Mouse (Mus musculus): Measurements from ENCODE around the gene Zzz3. TPM values are rescaled to one million over a fixed set of nuclear protein-coding genes. Genes with fewer than 3 reads are reported as not detected.

Zzz3 gene
- polyA plus RNA-seq, 1 experiment: 19.1 TPM

- Histone ChIP-seq H3K36me3 (ENCODE audit: control insufficient read depth, insufficient read depth, low read length) (no peaks in the 10 kb centered on the region), H3K4me3 (ENCODE audit: insufficient read depth, low read depth, low read length) (no peak overlapping the region), H3K4me1 (ENCODE audit: control insufficient read depth, insufficient read depth, low read length) (no peaks in the 10 kb centered on the region; the same call in 1 of the 2 replicates), H3K27me3 (replicated peaks; ENCODE audit: control insufficient read depth, insufficient read depth, low read length) (no peaks in the 10 kb centered on the region), H3K27ac (ENCODE audit: insufficient read depth, low read depth, low read length) (no peak overlapping the region)
- no peak for DNase-seq
- WGBS: 98% methylated on average over 6 of the region's 6 CpGs
- no peak for TF ChIP-seq POLR2A (IDR thresholded peaks at IDR 0.05; ENCODE audit: low read depth, low read length)
- no peak for TF ChIP-seq CTCF (conservative IDR thresholded peaks at IDR 0.05; ENCODE audit: insufficient read depth, insufficient read length, low read depth, low read length)
Measured at GRCm38 (mm10) chr3:152480336-152480735, 85.1 kb downstream of the Zzz3 start.

GRCm38 (mm10) chr3:152482182-152482581 lies 86.9 kb downstream of the Zzz3 start:
- H3K27me3 ChIP-seq (replicated peaks; ENCODE audit: control insufficient read depth, insufficient read depth, low read length): no peaks in the 10 kb centered on the region
- WGBS: 73% methylated on average over 8 of the region's 8 CpGs
- no peak overlapping the region for H3K27ac ChIP-seq (ENCODE audit: insufficient read depth, low read depth, low read length)
- no peak for TF ChIP-seq CTCF (conservative IDR thresholded peaks at IDR 0.05; ENCODE audit: insufficient read depth, insufficient read length, low read depth, low read length)
- no peak for TF ChIP-seq POLR2A (IDR thresholded peaks at IDR 0.05; ENCODE audit: low read depth, low read length)
- H3K4me3 ChIP-seq (ENCODE audit: insufficient read depth, low read depth, low read length): no peak overlapping the region
- no peak for DNase-seq
- no peaks in the 10 kb centered on the region for H3K36me3 ChIP-seq (ENCODE audit: control insufficient read depth, insufficient read depth, low read length)
- H3K4me1 ChIP-seq (ENCODE audit: control insufficient read depth, insufficient read depth, low read length): no peaks in the 10 kb centered on the region; the same call in 1 of the 2 replicates

- H3K27ac ChIP-seq (ENCODE audit: insufficient read depth, low read depth, low read length): no peak overlapping the region
- H3K4me3 ChIP-seq (ENCODE audit: insufficient read depth, low read depth, low read length): no peak overlapping the region
- WGBS: 42% methylated on average over 7 of the region's 7 CpGs
- TF ChIP-seq CTCF (conservative IDR thresholded peaks at IDR 0.05; ENCODE audit: insufficient read depth, insufficient read length, low read depth, low read length): no peak
- no peak for TF ChIP-seq POLR2A (IDR thresholded peaks at IDR 0.05; ENCODE audit: low read depth, low read length)
- no peak for DNase-seq
- H3K4me1 ChIP-seq (ENCODE audit: control insufficient read depth, insufficient read depth, low read length): no peaks in the 10 kb centered on the region
- no peaks in the 10 kb centered on the region for H3K27me3 ChIP-seq (replicated peaks; ENCODE audit: control insufficient read depth, insufficient read depth, low read length)
- no peaks in the 10 kb centered on the region for H3K36me3 ChIP-seq (ENCODE audit: control insufficient read depth, insufficient read depth, low read length)
Measured at GRCm38 (mm10) chr3:152483800-152484199, 88.5 kb downstream of the Zzz3 start.

GRCm38 (mm10) chr3:152484206-152484605 lies 88.9 kb downstream of the Zzz3 start:
- Histone ChIP-seq H3K27ac (ENCODE audit: insufficient read depth, low read depth, low read length) (no peak overlapping the region), H3K4me3 (ENCODE audit: insufficient read depth, low read depth, low read length) (no peak overlapping the region), H3K27me3 (replicated peaks; ENCODE audit: control insufficient read depth, insufficient read depth, low read length) (no peaks in the 10 kb centered on the region), H3K36me3 (ENCODE audit: control insufficient read depth, insufficient read depth, low read length) (no peaks in the 10 kb centered on the region), H3K4me1 (ENCODE audit: control insufficient read depth, insufficient read depth, low read length) (no peaks in the 10 kb centered on the region)
- TF ChIP-seq CTCF (conservative IDR thresholded peaks at IDR 0.05; ENCODE audit: insufficient read depth, insufficient read length, low read depth, low read length) (no peak), POLR2A (IDR thresholded peaks at IDR 0.05; ENCODE audit: low read depth, low read length) (no peak)
- DNase-seq: peak; percentile 16
- WGBS: 41% methylated on average over 6 of the region's 6 CpGs

- no peaks in the 10 kb centered on the region for H3K4me1 ChIP-seq (ENCODE audit: control insufficient read depth, insufficient read depth, low read length)
- DNase-seq: no peak
- TF ChIP-seq POLR2A (IDR thresholded peaks at IDR 0.05; ENCODE audit: low read depth, low read length) (no peak), CTCF (conservative IDR thresholded peaks at IDR 0.05; ENCODE audit: insufficient read depth, insufficient read length, low read depth, low read length) (no peak)
- no peak overlapping the region for H3K4me3 ChIP-seq (ENCODE audit: insufficient read depth, low read depth, low read length)
- no peaks in the 10 kb centered on the region for H3K36me3 ChIP-seq (ENCODE audit: control insufficient read depth, insufficient read depth, low read length)
- no peak overlapping the region for H3K27ac ChIP-seq (ENCODE audit: insufficient read depth, low read depth, low read length)
- H3K27me3 ChIP-seq (replicated peaks; ENCODE audit: control insufficient read depth, insufficient read depth, low read length): no peaks in the 10 kb centered on the region
- WGBS: 68% methylated on average over 4 of the region's 4 CpGs
Measured at GRCm38 (mm10) chr3:152488964-152489363, 93.7 kb downstream of the Zzz3 start.

- TF ChIP-seq POLR2A (IDR thresholded peaks at IDR 0.05; ENCODE audit: low read depth, low read length) (no peak), CTCF (conservative IDR thresholded peaks at IDR 0.05; ENCODE audit: insufficient read depth, insufficient read length, low read depth, low read length) (no peak)
Measured at GRCm38 (mm10) chr3:152490423-152490822, 95.2 kb downstream of the Zzz3 start.

GRCm38 (mm10) chr3:152492241-152492640 lies 97.0 kb downstream of the Zzz3 start:
- DNase-seq: no peak
- TF ChIP-seq POLR2A (IDR thresholded peaks at IDR 0.05; ENCODE audit: low read depth, low read length): no peak
- no peak for TF ChIP-seq CTCF (conservative IDR thresholded peaks at IDR 0.05; ENCODE audit: insufficient read depth, insufficient read length, low read depth, low read length)
- 86% methylated on average over 6 of the region's 6 CpGs for WGBS

More at GRCm38 (mm10) chr3:152490423-152490822, 95.2 kb downstream of the Zzz3 start:
- Histone ChIP-seq H3K36me3 (ENCODE audit: control insufficient read depth, insufficient read depth, low read length) (no peaks in the 10 kb centered on the region), H3K4me3 (ENCODE audit: insufficient read depth, low read depth, low read length) (no peak overlapping the region), H3K27me3 (replicated peaks; ENCODE audit: control insufficient read depth, insufficient read depth, low read length) (no peaks in the 10 kb centered on the region), H3K4me1 (ENCODE audit: control insufficient read depth, insufficient read depth, low read length) (no peaks in the 10 kb centered on the region), H3K27ac (ENCODE audit: insufficient read depth, low read depth, low read length) (no peak overlapping the region)
- 90% methylated on average over 5 of the region's 5 CpGs for WGBS
- DNase-seq: no peak

More at GRCm38 (mm10) chr3:152492241-152492640, 97.0 kb downstream of the Zzz3 start:
- no peak overlapping the region for H3K4me3 ChIP-seq (ENCODE audit: insufficient read depth, low read depth, low read length)
- H3K36me3 ChIP-seq (ENCODE audit: control insufficient read depth, insufficient read depth, low read length): no peaks in the 10 kb centered on the region
- no peaks in the 10 kb centered on the region for H3K27me3 ChIP-seq (replicated peaks; ENCODE audit: control insufficient read depth, insufficient read depth, low read length)
- H3K27ac ChIP-seq (ENCODE audit: insufficient read depth, low read depth, low read length): no peak overlapping the region
- H3K4me1 ChIP-seq (ENCODE audit: control insufficient read depth, insufficient read depth, low read length): no peaks in the 10 kb centered on the region
